Mouse (Mus musculus) Muller cell, postnatal 12 days (primary cell): ENCODE data around the gene Rhebl1.

Experiments
- DNase-seq: peaks from one replicate; pipeline ENCODE4 v3.0.0-alpha.2; 2015; ENCODE audit errors: inconsistent ontology term

Rhebl1 gene

DNA sequence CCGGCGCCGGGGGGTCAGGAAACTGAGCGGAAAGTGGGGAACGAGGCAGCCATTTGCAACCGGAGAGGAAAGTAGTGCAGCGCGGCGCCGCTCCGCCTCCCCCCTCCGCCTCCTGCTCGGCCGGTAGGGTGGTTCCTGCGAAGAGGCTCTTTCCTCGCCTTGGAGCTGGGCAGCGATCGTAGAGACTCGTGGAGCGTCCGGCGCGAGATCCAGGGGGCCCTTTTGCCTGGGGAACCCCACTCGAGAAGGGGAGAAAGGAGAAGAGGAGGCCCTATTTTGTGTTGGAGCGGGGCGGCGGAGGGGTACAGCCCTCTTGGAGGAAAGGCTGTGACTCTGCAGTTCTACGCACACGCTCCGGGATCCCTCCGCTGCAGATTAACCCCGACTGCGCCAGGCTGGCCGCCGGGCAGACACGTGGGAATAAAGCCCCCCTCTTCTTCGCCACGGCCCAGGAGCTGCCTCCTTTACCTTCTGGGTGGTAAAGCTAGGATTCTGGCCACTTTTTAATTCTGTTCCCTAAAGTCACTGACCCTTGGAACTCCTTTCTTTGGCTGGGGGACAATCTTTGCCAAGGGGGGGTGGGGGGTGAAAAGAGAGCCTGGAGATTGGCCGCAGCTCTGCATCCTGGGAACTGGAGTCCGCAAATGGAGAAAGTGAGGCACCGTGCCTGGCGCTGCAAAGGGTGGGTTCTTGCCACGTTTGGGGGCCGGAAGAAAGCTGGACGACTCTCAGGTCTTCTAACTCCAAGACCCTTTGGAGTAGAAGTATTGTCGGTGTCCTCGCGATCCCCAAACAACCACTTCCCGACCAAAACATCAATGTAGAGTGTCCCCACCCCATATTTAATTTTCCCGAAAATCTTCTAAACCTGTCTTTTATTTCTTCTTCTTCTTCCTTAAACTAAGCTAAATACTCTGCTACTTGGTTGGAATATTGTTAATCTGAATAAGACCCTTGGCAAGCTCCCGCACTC is 22.1 kb downstream of the Rhebl1 start:
- peak; percentile 99 for DNase-seq

DNA sequence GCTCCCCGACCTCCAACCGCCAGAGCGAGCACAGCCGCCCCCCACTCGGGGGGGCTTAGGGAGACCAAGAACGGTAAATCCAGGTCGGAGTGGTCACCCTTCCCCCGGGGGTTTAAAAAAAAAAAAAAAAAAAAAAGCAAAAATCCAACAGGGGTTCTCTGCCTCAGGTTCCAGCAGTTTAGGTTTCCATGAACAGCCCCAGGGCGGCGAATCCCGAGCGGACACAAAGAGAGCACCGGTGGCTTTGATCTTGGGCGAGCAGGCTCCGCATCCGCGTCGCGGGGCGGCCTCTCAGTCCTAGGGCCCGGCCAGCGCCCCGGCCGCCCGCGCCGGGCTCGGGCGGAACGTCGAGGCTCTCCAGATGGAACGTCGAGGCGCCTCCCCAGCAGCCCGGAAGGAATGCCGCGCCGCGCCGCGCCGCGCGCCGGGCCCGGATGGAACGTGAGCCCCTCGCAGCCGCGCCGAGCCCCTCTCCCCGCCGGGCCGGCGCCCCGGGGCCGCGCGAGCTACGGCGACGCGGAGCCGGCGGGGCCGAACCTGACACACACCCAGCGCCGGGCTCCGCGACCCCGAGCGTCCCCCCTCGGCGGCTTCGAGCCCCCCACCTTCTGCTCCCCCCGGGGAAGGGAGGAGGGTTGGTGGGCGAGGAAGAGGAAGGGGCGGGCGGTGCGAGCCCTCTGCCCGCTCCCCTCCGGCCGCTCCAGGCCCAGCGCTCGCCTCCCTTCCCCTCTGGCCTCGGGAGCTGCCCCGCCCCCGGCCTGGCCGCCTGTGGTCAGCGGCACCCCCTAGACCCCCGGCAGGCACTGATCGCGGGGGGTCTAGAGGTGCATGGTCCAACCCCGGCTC is 23.0 kb downstream of the Rhebl1 start, which contains the start of gene Kmt2d:
Gene Kmt2d (minus strand): TSS at position 135 of the 846 bp plus-strand sequence.
- peak; percentile 61 for DNase-seq

DNA sequence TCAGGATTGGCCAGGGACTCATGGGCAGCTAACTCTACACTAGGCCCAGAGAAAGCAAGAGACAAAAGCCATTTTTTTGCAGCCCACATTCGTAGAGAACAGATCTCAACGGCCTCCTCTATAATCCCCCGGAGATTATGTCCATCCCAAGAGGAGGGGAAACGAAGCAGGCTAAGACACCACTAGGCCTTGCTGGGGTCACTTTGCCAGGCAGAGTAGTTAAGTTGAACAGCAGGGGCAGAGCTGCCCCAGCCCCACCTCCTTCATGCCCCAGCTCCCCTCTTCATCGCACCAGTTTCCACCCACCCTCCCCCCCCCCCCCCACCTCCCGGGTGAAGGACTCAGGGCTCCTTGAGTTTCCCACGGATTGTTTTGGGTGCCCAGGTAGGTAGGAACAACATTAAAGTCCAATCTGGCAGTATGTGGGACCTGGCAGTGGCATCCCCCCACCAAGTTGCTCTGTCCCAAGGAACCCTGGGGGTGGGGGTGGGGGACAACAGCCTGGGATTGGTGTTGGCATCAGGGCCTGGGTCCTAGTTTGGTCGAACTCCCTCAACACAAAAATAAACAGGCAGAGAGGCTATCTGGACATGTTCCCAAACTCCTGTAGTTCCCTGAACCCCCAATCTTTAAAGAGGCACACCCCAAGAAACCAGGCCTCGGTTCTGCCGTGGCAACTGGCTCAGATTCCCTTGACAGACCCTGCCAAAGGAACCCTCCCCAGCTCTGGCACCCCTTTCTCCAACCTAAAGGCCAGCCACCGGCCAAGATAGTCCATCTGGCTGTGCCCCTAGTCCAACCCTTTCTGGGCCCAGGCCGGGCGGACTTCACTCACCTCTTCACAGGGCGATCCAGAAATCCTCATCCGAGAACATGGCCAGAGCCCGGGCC is 23.9 kb downstream of the Rhebl1 start:
- peak; percentile 12 for DNase-seq

DNA sequence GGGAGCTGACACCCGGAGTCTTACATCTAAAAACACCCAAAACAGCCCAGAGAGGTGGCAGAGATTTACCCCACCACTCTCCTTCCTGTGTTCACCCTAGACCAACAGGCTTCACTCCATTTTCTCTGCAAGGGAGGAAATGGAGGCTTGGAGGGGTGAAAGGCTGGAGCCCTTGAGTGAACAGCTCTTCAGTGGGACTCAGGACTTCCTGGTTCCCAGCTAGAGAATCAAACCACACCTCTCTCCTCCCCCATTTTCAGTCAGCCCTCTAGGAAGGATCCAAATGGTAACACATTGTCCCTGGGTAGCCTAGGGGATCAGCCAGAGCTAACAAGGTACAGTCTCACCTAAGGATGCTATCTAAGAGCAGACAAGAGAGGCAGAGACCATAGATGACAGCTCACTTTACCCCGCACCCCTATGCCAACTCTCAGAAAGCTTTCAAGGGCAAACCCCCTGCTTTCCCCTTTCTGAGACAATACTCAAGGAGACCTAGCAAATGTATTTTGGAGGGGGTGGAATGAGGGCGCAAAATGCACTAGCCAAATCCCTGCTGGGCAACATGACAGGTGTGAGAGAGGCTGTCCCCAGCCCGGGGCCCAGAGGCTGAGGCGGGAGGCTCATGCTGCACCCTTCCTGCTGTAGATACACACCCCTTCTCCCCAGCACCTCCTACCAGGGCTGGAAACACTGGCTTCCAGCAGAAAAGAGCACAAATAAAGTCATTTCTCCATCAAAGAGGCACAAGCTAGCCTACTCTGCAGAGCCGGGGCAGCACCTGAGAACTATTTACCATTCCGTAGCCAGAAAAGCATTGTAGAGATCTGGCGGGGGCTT is 24.8 kb downstream of the Rhebl1 start:
- DNase-seq, result no peak

DNA sequence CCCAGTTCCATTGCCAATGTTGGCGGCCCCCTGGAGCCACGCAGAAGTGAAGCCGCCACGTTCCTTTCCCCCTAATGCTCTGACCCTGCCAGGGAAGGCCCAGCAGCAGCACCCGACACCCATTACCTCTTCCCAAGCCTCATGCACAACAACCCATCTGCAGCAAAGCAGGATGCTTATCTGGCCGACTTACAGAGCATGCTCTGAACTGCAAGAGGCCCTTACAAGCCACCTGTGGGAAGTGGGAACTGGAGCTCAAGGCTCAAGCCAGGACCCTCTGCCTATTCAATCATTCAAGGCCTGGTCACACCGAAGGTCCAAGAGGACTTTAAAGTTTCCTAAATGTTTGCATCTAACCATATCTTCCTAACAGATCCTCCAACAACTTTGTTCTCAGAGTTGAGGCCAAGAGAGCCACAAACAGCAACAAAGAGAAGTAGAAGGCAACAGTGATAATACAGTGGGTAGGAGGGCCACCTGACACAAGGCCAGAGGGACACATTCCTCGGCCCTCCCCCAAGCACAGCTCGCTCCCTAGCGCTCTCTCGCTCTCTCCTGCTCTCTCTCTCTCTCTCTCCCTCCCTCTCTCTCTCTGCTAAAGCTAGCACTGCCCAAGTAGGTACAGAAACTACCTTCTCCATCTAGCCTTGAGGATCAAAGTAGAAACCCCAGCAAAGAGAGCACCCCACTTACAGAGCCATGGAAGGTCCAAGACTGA is 25.8 kb downstream of the Rhebl1 start:
- DNase-seq, result peak; percentile 30

DNA sequence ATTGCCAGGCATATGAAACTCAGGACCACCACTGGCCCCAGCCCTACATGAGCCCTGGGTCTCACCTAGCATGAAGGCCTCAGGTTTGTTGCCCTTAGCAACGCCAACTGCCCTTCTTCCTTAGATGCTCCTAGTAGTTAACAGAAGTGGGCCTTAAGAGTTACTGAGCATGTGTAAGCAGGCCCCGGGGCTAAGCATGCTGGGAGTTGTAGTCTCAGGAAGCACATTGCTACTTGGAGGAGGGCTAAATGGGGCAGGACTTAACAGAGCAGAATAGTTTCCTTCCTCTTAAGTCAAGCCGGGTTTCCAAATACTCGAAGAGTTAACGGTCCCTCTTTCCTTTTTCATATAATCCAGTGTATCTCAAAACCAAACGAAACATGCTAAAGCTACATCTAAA is 27.0 kb downstream of the Rhebl1 start:
- peak; percentile 31 for DNase-seq

DNA sequence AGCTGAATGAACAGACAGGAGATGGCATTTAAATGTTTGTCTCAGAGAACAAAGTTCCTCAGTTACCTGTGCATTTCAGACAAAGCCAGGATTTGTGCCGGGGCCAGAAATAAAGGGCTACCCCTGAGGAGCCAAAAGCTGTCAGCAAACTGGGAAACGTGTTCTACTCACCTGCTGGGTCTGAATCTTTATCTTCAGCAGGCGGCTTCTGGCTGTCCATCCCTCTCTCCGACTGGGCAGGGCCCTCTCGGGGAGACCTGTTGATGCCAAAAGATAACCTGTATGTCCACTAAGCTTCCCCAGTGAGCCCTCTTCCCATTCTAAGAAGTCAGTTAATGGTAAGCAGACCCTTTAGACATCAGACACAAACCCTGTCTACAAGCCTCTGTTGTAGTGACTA is 27.8 kb downstream of the Rhebl1 start:
- no peak for DNase-seq

DNA sequence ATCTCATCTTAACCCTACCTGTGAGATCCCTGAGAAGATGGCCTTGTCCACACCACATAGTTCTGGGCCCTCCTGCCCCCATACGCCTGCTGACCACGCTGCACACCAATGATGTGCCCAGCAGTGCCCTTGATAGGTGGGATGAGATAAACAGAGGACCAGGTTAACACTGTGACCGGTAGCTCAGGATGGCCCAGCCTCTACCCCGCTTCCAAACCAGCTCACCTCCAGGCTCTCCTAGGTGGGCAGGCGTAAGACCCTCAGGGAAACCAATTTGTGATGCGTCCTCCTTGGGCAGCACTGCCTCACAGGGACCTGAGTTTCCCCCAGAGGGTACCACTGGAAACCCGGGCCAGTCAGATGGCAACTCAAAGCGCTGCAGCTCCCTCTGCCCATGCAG is 28.6 kb downstream of the Rhebl1 start:
- no peak for DNase-seq

DNA sequence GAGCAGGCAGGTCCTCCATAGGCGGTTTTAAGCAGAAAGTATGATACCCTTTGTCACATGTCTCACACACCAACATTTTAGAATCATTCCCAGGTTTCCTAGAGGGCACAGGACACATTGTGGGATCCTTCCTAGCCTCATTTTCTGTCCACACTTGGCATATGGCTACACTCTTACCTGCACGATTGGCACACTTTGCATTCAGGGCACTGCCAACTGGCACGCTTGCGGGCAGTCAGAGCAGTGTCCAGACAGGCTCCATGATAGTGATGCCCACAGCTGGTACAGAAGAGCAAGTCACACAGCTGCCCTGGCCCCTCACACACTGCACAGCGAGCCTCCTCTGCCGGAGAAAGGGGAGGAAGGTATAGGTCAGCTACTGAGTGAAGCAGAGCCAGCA is 29.4 kb downstream of the Rhebl1 start:
- DNase-seq, result no peak

DNA sequence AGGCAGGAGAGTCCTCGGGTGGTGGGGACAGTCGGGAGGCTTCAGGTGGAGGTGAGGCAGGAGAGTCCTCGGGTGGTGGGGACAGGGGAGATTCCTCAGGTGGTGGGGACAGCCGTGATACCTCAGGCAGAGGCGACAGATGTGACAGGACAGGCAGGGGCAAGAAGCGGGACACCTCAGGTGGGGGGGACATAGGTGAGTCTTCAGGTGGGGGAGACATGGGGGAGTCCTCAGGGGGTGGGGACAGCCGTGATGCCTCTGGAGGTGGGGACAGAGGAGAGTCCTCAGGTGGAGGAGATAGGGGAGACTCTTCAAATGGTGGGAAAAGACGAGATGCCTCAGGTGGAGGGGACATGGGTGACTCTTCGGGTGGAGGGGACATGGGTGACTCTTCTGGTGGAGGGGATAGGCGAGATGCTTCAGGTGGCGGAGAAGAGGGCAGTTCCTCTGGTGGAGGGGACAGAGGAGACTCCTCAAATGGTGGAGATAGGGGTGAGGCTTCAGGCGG is 30.8 kb downstream of the Rhebl1 start:
- no peak for DNase-seq

DNA sequence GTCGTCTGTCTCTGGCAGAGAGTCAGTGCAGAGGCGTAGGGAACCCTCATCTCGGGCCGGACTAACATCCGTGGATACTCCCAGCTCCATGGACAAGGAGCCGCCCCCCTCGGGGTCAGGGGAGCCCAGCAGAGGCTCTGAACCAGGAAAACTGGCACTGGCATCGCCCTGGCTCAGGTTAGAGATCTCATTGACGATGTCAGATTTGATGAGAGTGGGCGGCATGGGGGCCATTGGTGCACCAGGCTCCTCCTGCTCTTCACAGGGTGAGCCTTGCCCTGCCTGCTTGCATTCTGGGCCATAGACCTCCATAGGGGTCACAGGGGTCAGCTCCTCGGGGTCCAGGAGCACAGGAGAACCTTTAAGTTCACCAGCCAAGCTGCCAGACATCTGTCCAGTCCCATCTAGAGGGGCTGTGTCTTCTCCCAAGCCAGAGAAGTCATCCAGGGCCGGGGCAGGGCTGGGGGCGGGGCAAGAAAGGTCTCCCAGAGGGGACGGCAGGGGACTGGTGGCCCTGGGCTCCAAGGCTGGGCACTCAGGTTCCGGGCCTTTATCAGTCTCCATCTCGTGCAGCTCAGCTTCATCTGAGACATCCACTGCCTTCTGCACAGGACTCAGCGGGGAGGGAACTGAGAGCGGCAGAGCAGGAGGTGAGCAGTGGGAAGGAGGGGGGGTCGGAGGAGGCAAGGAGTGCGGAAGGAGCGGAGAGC is 32.5 kb downstream of the Rhebl1 start:
- DNase-seq, result no peak

DNA sequence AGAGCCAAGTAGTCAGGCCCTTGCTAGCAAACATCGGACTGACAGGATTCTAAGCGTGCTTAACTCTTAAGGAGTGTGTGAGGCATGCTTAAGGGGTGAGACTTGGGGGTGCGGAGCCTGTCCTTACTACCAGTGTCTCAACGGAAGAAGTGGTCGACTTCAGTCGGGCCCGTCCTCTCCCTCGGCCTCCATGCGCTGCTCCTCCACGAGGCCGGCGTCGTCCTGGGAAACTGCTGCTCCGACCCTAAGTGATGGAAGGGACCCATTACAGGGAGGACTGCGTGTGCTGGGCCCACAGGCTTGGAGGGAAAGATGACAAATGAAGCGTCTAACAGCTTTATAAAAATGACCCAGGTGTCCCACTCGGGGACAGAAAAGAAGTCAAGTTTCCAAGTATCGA is 33.4 kb downstream of the Rhebl1 start:
- no peak for DNase-seq

DNA sequence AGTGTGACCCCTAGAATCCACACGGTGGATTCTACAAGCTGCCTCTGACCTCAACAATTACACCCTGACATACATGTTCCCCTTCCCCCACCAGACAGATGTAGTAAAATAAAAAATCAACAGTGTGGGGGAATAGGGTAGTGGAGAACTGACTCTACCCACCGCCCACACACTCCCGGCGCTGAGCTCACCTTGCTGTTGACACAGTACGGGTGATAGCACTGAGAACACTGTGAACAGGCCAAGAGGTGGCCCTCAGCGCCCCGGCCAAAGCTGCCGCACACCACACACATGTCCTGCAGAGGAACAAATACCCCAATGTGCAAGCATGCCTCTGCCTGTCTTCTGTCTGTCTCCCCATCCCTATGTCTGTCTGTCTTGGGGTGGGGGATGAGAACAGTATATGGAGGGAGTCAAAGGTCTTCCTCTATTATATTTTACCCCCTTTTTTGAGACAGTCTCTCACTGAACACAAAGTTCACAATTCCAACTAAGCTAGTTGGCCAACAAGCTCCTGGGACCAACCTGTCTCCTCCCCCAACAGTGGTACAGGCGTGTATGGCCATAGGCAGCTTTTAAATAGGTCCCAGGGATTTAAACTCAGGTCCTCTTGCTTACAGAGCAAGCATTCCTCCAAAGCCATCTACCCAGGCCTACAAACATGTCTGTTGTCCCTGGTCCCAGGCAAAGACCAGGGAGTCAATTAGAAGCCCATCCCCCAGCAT is 34.9 kb downstream of the Rhebl1 start:
- DNase-seq, result no peak

DNA sequence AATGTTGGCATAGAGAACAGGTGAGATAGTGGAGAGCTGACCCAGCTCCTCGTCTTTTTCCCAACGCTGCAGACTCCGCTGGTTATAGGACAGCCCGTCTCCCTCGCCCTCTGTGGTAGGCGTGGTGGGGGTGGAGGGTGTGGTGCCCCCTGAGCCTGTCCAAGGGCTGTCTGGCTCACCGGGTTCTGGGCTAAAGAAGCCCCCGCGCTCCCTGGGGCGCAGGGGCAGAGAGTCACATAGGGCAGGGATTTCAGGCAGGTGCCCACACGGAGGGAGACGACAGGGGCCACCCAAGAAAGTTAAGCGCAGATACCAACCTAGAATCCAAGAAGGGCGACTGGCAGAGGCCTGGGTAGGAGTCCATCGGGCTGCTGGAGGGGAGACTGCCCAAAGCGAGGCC is 40.1 kb downstream of the Rhebl1 start:
- DNase-seq, result no peak

DNA sequence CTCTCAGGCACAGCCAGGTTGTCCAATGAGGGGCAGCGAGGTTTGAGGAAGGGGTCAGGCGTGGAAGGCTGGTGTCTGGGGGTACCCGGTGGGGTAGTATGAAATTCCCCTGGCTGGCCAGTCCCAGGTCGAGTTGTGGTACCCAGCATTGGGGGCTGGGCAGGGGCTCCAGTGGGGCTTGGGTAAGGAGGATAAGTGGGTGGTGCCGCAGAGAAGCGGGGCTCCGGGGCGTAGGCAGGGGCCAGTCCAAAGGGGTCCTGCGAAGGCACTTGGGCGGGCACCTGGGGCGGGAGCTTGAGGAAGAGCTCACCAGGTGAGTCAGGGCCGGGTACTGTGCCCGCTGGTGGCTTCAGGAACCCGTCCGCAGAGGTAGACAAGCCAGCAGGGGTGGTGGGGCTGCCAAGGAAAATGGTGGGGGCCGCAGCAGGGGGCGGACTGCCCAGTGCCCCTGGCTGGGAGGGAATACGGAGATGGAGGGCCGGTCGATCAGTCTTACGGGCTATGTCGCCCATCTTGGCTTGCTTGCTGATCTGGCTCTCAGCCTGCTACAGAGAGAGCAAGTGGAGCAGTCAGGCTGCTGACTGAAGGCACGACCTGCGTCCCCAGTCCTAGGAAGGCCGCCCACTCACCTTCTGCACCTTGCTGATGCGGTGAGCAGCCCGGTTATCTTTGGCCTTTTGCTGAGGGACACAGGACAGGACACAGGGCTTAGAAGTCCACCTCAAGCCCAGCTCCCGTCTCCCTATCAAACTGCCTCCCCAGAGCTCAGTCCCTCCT is 41.0 kb downstream of the Rhebl1 start:
- no peak for DNase-seq

DNA sequence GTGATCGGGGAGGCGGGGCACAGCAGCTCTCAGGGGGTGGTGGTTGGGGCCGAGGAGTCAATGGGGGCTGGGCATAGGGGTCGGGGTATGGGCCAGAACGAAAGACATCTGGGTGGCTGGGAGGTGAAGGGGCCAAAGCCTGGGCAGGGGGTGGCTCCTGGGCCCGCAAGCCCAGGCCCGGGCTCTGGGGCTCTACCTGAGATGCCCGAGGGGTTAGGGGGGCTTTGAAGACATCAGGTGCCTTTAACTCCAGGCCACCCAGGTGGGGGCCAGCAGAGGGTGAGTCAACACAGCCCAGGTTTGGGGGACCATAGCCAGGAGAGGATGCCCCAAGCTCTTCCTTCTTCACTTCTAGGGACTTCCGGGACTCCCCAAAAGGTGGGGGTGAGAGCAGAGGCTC is 41.6 kb downstream of the Rhebl1 start:
- no peak for DNase-seq

DNA sequence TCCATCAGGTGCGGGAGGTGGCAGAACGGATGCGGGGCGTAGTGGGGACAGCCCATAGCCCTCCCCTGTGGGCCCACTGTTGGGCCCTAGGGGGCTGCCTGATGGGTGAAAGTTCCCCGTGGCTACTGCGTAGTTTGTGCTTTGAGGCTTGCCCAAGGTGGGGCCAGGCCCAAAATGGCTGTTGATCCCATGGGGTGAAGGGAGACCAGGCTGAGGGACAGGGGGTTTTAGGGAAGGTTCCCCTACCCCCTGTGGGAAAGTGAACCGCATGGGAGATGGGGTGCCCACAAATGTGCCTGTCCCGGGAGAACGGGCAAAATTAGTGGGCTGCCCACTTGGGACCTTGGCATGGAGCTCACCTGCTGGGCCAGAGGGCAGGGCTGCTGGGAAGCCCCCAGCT is 42.3 kb downstream of the Rhebl1 start:
- no peak for DNase-seq
